ENCODE assay signal across 16 mouse cellular contexts in genomic region chr4:44706865-44707264, GRCm38 (mm10). TPM values are rescaled to one million over a fixed set of nuclear protein-coding genes. Genes with fewer than 3 reads are reported as not detected.
"Had no signal": no experiment of that assay in that cellular context is flagged by ENCODE, and none has a peak within 500 bp of the region (broad histone marks: within the 10 kb centered on the region; RNA-seq: fewer than 3 reads in every experiment).

No protein-coding gene starts in this region.

- H3K27ac ChIP-seq: intestine, embryonic 15.5 days; limb, embryonic 12.5 days; limb, embryonic 15.5 days; liver, embryonic 12.5 days; liver, embryonic 15.5 days; macrophage; stomach, embryonic 15.5 days had no signal

- H3K4me3 ChIP-seq: intestine, embryonic 15.5 days; limb, embryonic 12.5 days; limb, embryonic 15.5 days; liver, embryonic 12.5 days; liver, embryonic 15.5 days; stomach, embryonic 15.5 days had no signal

- H3K36me3 ChIP-seq: intestine, embryonic 15.5 days; limb, embryonic 12.5 days; limb, embryonic 15.5 days; liver, embryonic 12.5 days; liver, embryonic 15.5 days; stomach, embryonic 15.5 days had no signal

- H3K9me3 ChIP-seq: intestine, embryonic 15.5 days; limb, embryonic 12.5 days; limb, embryonic 15.5 days; liver, embryonic 12.5 days; liver, embryonic 15.5 days; stomach, embryonic 15.5 days had no signal

- ATAC-seq: intestine, embryonic 15.5 days; liver, embryonic 12.5 days; lung, postnatal 0 days had no signal

- H3K4me2 ChIP-seq: intestine, embryonic 15.5 days; limb, embryonic 12.5 days; limb, embryonic 15.5 days; liver, embryonic 12.5 days; liver, embryonic 15.5 days; lung, embryonic 14.5 days; stomach, embryonic 15.5 days had no signal

- H3K9ac ChIP-seq: intestine, embryonic 15.5 days; limb, embryonic 12.5 days; limb, embryonic 15.5 days; liver, embryonic 12.5 days; liver, embryonic 15.5 days; lung, embryonic 14.5 days; stomach, embryonic 15.5 days had no signal

- DNase-seq: kidney, adult 11 months; kidney, adult 9 months; kidney, postnatal 14 days; kidney, postnatal 4 days; left cerebral cortex, postnatal 4 days; lung, embryonic 14.5 days; thymus, postnatal 25 days had no signal

RNA-seq across cellular contexts. Expression of gene Pax5, which starts 3.4 kb away (rescaled TPM):
- polyA plus RNA-seq: kidney, embryonic 16.5 days; limb, embryonic 12.5 days; lung, embryonic 14.5 days had no signal
